Mouse (Mus musculus) frontal cortex, postnatal 10 days (tissue): ENCODE measurements around the gene Tchh.
"Not testable (repeated sequence)": the region's sequence is repeated elsewhere in the genome, so short reads cannot be mapped to it uniquely, and the experiment has no call there.

ENCODE experiments used
- DNase-seq, 2 experiments: peaks; one replicate each; pipeline ENCODE4 v3.0.0; 2022; ENCODE audit warnings: low spot score in 2 of 2, mixed read lengths in 1 of 2

Gene Tchh

GRCm38 (mm10) chr3:93442030-93442429 lies at the start of gene Tchh:
Gene Tchh (plus strand): TSS chr3:93442330.
- no peak for DNase-seq

DNA sequence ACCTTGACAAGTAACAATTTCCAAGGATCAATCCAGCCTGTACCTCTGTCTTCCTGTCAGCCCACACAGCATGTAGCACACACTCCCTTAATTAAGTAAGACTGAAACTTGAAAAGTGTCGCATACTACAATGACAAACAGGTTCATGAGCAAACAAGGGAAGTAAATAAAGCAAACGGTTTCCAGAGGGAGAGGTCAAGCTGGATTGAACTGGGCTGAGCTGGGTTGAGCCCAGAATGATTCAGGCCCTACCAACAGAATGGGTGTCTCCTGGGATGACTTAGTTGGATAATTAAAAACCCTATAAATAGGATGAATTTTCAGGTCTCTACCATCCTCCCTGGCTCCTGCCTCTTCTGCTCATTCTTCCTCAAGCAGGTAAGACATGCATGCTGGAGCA lies 48.8 kb upstream of the Tchh start, which contains the start of gene Rptn:
Gene Rptn (plus strand): TSS at position 334 of the 400 bp plus-strand sequence.
- DNase-seq: no peak

- DNase-seq: no peak
These were observed 38.2 kb upstream of the Tchh start for GRCm38 (mm10) chr3:93403936-93404335.

GRCm38 (mm10) chr3:93406992-93407391 lies 35.1 kb upstream of the Tchh start:
- DNase-seq: peak in 1 of 2 experiments; percentile 8

DNA sequence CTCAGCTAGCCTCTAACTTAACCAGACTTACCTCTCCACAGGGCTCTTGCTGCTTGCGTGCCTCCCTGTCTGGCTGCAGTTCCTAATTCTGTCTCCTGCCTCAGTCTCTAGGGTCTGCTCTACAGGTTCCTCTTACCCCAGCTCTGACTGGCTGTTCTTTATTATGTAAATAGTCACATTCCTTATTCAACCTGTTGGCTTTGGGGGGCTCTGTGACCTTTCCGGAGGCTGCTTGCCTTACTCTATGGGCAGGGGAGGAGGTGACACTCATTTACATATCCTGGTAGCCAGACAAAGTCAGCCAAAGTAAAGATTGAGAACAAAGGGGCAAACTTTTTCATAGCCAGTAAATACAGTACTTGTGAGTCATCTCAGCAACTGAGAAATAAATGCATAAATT lies 30.2 kb upstream of the Tchh start:
- no peak for DNase-seq

- no peak for DNase-seq
These were observed 10.5 kb upstream of the Tchh start for GRCm38 (mm10) chr3:93431673-93432072.

- peak in 1 of 2 experiments; percentile 18 for DNase-seq
These were observed 1.5 kb downstream of the Tchh start for GRCm38 (mm10) chr3:93443501-93444101.

DNA sequence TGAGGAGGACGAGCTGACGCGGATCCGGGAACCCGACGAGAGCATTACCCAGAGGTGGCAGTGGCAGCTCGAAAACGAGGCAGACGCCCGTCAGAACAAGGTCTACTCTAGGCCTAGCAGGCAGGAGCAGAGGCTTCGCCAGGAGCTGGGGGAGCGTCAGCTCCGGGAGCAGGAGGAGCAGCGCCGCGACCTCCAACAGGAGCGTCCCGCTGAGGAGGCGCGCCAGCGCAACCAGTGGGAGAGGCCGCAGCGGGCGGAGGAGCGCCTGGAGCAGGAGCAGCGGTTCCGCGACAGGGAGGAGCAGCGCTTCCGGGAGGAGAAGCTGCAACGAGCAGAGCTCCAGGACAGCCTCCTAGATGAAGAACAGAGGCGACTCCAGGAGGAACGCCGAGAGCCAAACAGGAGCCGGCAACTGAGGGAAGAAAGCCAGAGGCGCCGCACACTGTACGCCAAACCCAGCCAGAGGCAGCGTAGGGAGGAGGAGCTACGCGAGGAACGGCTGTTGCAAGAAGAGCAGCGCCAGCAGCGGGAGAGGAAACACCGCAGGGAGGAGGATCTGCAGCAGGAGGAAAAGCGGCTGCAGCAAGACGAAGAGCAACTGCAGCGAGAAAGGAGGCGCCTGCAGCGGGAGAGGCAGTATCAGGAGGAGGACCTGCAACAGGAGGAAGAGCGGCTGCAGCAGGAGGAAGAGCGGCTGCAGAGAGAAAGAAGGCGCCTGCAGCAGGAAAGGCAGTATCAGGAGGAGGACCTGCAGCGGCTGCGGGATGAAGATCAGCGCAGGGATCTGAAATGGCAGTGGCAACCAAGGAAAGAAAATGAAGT lies 2.4 kb downstream of the Tchh start:
- peak; percentile 38 to 61 for DNase-seq

GRCm38 (mm10) chr3:93445165-93445705 lies 3.1 kb downstream of the Tchh start:
- peak in 1 of 2 experiments; percentile 13 for DNase-seq

- peak in 1 of 2 experiments; percentile 11 for DNase-seq
These were observed 4.1 kb downstream of the Tchh start for GRCm38 (mm10) chr3:93446128-93446755.

GRCm38 (mm10) chr3:93446756-93447137 lies 4.6 kb downstream of the Tchh start:
- DNase-seq: not testable (repeated sequence)

- DNase-seq: peak; percentile 33 to 60
These were observed 5.2 kb downstream of the Tchh start for GRCm38 (mm10) chr3:93447138-93447841.

GRCm38 (mm10) chr3:93466556-93466955 lies 24.4 kb downstream of the Tchh start:
- DNase-seq: no peak

GRCm38 (mm10) chr3:93467130-93467529 lies 25.0 kb downstream of the Tchh start:
- DNase-seq: no peak

- DNase-seq: no peak
These were observed 26.4 kb downstream of the Tchh start, which contains the start of gene Tchhl1 for GRCm38 (mm10) chr3:93468561-93468960. Gene Tchhl1 (plus strand): TSS chr3:93468754.

DNA sequence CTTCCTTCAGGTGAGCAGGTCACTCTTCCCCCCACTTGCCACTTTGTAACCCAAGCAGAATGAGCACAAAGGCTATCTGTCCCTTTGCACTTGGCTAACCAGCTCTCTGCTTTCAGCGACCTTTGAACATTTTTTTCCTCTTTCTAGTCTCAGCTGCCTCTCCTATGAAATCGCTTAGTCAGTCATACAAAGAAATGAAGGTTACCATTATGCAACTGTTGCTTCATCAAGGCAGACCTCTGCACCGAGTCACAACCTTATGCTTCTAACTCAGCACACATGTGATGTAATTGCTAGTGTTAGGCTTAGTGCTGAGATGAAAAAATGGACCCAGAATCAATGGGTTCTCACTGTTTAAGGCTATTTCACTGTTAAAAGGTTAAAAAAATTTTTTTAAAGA lies 27.5 kb downstream of the Tchh start:
- DNase-seq: no peak

- no peak for DNase-seq
These were observed 37.9 kb downstream of the Tchh start for GRCm38 (mm10) chr3:93480053-93480452.

- no peak for DNase-seq
These were observed 40.0 kb downstream of the Tchh start for GRCm38 (mm10) chr3:93481982-93482616.

GRCm38 (mm10) chr3:93485611-93486010 lies 43.5 kb downstream of the Tchh start:
- DNase-seq: no peak

GRCm38 (mm10) chr3:93488541-93488940 lies 46.4 kb downstream of the Tchh start:
- DNase-seq: no peak

- DNase-seq: no peak
These were observed 50.0 kb downstream of the Tchh start for GRCm38 (mm10) chr3:93492176-93492575.
